Mouse (Mus musculus) lung, adult 2 months (tissue): ENCODE measurements around the gene Dnah8.

Experiments
- CTCF ChIP-seq: fragments of 200-500 bp; IDR thresholded peaks from 2 replicates; pipeline ENCODE4 v1.5.1; 2011; ENCODE audit warnings: mild to moderate bottlenecking, low read length, control low read depth; ENCODE audit not compliant: insufficient read depth
- POLR2A ChIP-seq: fragments of 200-500 bp; IDR thresholded peaks from 2 replicates; pipeline ENCODE4 v1.6.1; 2011; ENCODE audit warnings: low read depth, mild to moderate bottlenecking, control low read depth, low read length, borderline replicate concordance; ENCODE audit errors: extremely low read depth

- TF ChIP-seq CTCF (no peak), POLR2A (no peak)
These were observed 233.2 kb downstream of the Dnah8 start for GRCm38 (mm10) chr17:30857347-30857746.
